Mouse (Mus musculus): ENCODE measurements around the gene Hnrnph3. TPM values are rescaled to one million over a fixed set of nuclear protein-coding genes. Genes with fewer than 3 reads are reported as not detected.

The Hnrnph3 gene
- total RNA-seq, 2 experiments from 2014 or later = 6.1 to 7.6 TPM

DNA sequence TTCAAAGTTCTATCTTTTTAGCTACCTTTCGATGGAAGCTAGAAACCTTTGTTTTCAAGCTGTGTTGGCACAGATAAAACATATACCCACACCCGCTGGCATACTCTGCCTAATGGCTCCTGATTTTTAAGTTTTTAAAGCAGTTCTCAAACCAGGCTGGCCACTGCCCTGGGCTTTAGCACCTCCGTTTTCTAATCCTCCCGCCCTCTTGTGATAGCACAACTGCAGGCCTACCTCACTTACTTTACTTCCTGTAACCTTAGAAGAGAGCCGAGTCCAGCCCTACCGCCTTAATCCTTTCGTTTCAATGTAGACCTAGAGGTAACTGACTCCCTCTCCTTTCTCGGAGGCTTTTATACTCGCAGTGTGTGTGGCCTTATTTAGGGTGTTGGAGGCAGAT, 20.8 kb downstream of the Hnrnph3 start:
- no peak for ATAC-seq (replicated peaks; ENCODE audit: low FRiP score, poor library complexity, severe bottlenecking)

DNA sequence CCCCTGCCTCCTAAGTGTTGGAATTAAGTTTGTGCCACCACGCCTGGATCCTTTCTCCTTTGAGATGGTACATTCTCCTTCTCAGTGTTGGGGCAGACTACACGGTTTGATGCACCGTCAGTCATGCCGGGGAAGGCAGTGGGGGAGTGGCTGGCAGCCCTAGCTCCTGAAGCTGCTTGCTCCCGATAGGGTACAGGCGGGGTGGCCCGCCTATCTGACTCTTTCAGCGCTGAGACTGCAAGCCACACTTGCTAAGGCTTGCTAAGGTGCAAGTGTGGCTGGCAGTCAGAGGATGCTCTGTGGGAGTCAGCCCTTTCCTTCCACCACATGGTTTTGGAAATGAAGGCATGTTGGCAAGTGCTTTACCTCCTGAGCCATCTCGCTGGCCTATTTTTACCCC, 23.4 kb downstream of the Hnrnph3 start:
- peak; percentile 95 for ATAC-seq (replicated peaks; ENCODE audit: low FRiP score, poor library complexity, severe bottlenecking)

DNA sequence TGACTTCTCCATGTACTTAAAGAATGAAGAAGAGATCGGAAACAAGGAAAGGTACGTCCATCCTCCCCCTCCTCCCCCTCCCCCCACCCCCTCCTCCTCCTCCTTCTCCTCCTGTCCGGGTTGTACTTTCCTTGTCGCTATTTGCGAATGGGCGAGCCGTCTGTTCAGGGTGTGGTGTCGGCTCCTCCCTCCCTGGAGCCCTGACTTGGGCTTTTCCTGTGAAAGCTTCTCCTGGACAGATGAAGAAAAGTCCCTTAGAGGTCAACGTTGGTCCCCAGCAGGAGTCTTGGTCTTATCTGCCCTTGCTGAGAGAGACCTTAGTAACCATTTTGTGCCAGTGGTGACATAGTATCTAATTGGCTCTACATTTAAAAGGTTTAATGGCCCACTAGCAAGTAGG, 30.0 kb downstream of the Hnrnph3 start:
- no peak for ATAC-seq (replicated peaks; ENCODE audit: low FRiP score, poor library complexity, severe bottlenecking)

DNA sequence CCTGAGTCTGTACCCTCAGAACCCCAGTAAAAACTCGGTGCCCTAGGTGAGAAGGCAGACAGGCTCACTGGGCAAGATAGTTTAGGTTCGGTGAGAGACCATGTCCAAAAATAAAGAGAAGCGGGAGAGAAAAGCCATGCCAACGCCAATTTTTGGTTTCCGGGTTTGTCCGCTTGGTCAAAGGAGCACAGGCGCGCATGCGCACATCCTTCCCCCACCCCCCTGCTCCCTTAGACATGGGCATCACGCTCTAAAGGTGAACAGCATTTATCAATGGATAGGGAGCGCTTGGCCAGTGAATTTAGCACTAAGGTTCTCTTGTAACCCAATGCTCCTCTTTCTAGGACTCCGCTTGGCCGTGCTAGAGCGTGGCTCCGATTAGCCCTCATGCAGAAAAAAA, 33.4 kb downstream of the Hnrnph3 start:
- no peak for ATAC-seq (replicated peaks; ENCODE audit: low FRiP score, poor library complexity, severe bottlenecking)

DNA sequence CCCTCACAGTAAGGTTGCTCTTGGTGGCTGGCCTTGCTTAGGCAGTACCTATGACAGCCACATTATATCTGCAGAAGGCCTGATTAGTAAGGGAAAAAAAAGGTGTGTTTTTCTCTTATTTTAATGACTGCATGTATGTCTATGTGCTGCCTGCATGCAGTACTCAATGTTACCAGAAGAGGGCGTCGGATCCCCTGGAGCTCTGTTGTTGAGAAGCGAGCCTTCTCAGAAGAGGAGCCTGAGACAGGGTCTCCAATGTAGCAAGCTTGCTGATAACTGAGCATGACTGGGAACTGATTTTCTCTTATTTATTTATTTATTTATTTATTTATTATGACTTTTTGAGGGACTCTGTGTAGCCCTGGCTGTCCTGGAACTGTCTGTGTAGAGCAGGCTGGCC, 36.7 kb downstream of the Hnrnph3 start:
- ATAC-seq (replicated peaks; ENCODE audit: low FRiP score, poor library complexity, severe bottlenecking) = no peak

DNA sequence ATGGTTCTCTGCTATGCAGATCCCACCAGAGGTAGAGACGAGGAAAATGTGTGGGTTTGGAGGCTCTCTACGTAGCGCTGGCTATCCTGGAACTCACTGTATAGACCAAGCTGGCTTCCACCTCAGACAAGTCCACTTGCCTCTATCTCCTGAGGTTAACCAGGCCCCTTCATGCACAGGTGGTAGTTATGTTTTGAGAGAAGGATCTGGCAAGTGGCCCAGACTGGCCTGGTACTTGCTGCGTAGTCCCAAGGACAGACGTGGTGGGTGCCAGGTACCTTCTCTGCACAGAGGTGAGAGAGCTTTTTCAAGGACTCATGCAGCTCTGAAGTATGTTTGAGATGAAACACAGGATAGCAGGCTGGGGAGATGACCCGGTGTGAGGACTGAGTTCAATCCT, 39.5 kb downstream of the Hnrnph3 start:
- no peak for ATAC-seq (replicated peaks; ENCODE audit: low FRiP score, poor library complexity, severe bottlenecking)

DNA sequence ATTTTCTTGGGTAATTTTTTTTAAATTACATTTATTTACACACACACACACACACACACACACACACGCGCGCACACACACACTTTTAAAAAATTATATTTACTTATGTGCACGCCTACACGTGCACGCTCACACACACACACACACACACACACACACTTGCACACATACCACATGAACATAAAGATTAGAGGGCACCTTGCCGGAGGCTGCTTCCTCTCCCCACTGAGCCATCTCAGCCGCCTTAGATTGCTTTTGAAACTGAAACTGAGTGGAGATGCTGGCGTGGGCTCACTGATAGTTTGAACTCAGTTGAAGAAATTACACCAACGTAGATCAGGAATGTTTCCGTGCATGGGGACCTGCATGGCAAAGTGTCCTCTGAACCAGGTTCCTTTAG, 39.9 kb downstream of the Hnrnph3 start:
- no peak for ATAC-seq (replicated peaks; ENCODE audit: low FRiP score, poor library complexity, severe bottlenecking)

DNA sequence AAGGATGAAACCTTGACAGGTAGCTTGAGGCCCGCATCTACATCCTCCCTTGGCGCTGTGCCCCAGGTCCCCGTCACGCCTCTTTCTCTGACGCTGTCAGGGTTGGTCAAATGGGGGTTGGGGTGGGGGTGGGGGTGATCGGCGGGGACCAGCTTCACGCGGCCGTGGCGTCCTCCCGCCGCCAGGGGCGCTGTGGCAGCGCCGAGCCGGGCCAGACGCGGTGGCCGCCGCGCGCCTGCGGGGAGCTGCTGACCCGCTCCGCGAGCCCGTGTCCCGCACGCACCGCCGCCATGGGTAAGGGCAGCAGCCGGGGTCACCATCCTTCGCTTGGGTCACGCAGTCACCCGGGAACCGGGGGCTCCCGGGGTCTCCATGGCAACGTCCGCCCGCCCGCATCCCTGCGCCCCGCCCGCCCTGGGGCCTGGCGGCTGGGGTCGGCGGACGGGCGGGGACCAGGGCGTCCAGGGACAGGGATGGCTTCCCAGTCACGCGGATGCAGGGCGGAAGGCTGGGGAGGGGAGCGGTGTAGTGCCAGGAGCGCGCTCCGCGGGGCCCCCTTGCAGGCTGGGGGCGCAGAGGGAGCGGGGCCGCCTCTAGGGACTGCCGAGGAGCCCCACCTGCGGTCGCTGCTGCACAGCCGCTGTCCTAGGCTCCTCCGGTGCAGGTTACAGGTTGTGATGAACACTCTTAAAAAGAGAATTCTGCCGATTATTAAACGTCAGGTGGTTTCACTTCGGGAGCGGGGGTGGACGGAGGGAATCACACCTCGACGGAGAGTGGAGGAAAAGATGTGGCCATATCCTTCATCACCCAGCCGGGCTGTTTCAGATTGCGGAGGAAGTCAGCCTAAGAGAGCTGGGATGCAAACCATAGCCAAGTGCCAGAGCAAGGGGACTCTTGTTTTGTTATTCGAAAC, 43.7 kb downstream of the Hnrnph3 start, which contains the start of gene Rufy2:
Gene Rufy2 (plus strand): TSS at position 185 of the 916 bp plus-strand sequence.
- peak; percentile 66 for ATAC-seq (replicated peaks; ENCODE audit: low FRiP score, poor library complexity, severe bottlenecking)

DNA sequence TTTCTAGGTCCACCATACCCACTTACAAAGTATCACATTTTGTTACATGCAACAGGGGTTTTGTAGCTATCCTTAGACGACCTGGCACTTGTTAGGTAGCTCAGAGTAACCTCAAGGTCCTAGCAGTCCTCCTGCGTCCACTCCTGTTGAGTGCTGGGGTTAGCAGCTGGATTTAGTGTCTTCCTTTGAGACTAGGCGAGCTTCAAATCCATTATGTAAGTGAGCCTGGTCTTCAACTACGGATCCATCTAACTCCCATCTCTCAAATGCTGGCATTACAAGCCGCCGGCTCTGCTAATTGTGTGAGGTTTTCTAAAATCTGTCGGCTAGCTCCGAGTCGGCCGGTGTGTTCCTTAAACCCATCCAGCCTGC, 44.4 kb downstream of the Hnrnph3 start:
- no peak for ATAC-seq (replicated peaks; ENCODE audit: low FRiP score, poor library complexity, severe bottlenecking)

DNA sequence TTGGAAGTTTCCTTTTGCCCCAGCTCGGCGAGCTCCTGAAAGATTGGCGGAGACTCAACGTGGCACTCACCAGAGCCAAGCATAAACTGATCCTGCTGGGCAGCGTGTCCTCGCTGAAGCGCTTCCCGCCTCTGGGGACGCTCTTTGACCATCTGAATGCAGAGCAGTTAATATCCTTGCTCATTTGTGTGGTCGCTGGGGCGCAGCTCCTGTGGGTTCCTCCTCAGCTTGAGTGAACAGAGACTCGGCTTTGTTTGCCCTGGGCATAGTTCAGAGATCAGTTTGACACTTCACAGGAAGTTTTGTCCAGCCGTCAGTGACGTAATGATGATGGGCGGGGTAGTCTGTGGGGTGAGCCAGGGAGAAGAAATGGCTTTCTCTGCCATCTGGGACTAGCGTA, 52.2 kb downstream of the Hnrnph3 start:
- no peak for ATAC-seq (replicated peaks; ENCODE audit: low FRiP score, poor library complexity, severe bottlenecking)

DNA sequence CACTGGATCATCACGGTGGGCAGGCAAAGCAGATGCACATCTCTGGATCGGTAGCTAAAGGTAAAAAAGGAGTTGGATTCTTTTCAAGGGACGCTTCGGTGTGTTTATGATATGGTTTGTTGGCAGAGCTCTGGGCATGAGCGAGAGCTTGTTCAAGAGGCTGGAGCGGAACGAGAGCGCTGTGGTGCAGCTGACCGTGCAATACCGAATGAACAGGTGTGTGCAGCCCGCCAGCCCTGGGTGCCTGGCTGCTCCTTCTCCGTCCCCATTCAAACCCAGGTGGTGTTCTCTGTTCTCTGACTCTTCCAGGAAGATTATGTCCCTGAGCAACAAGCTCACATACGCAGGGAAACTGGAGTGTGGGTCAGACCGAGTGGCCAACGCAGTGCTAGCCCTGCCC, 57.7 kb downstream of the Hnrnph3 start:
- no peak for ATAC-seq (replicated peaks; ENCODE audit: low FRiP score, poor library complexity, severe bottlenecking)

DNA sequence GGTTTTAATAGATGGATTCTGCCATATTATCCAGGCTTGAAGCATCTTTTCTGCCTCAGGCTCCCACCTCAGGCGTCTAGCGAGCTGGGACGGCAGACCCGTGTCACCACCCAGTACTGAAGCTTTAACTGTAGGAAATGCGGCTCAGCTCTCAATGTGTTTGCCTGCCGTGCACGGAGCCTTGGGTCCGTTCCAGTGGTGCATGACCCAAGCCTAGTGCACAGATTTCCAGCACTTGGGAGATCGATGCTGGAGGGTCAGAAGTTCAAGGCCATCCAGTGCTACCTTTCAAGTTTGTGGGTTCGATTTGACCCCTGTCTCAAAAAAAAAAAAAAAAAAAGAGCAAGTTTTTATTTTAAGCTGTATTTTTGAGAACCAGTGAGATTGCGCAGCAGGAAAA, 58.2 kb downstream of the Hnrnph3 start:
- ATAC-seq (replicated peaks; ENCODE audit: low FRiP score, poor library complexity, severe bottlenecking) = no peak

Other genes starting within 250 kb of the Hnrnph3 start
- gene Ccar1, start 231.9 kb downstream of the Hnrnph3 start, total RNA-seq (2015; ENCODE audit: low replicate concordance) = 49.9 and 82.2 TPM in 2 replicates
- 59.5 and 98.3 TPM in 2 replicates for gene Ccar1, start 231.9 kb downstream of the Hnrnph3 start, total RNA-seq (2017; ENCODE audit: low replicate concordance)
- 1.3 and 3.7 TPM in 2 replicates for gene Tet1, start 115.2 kb downstream of the Hnrnph3 start, total RNA-seq (2015; ENCODE audit: low replicate concordance)
- gene Tet1, start 115.2 kb downstream of the Hnrnph3 start, total RNA-seq (2017; ENCODE audit: low replicate concordance) = 0.84 and 1.1 TPM in 2 replicates
- gene Slc25a16, start 103.6 kb downstream of the Hnrnph3 start, total RNA-seq (2015; ENCODE audit: low replicate concordance) = 3.3 and 6.7 TPM in 2 replicates
- gene Slc25a16, start 103.6 kb downstream of the Hnrnph3 start, total RNA-seq (2017; ENCODE audit: low replicate concordance) = 8.2 and 9.3 TPM in 2 replicates
- 21.3 and 21.9 TPM in 2 replicates for gene Dna2, start 77.2 kb downstream of the Hnrnph3 start, total RNA-seq (2015; ENCODE audit: low replicate concordance)
- gene Dna2, start 77.2 kb downstream of the Hnrnph3 start, total RNA-seq (2017; ENCODE audit: low replicate concordance) = 18.1 and 21.2 TPM in 2 replicates
- gene Rufy2, start 44.0 kb downstream of the Hnrnph3 start, total RNA-seq (2015; ENCODE audit: low replicate concordance) = 1.3 and 10.0 TPM in 2 replicates
- gene Rufy2, start 44.0 kb downstream of the Hnrnph3 start, total RNA-seq (2017; ENCODE audit: low replicate concordance) = 1.7 and 3.9 TPM in 2 replicates
- not detected in 2 replicates for gene Pbld2, start 98 bp upstream of the Hnrnph3 start, total RNA-seq (2015; ENCODE audit: low replicate concordance)
- gene Pbld2, start 98 bp upstream of the Hnrnph3 start, total RNA-seq (2017; ENCODE audit: low replicate concordance) = not detected in 2 replicates
- not detected in 2 replicates for gene Pbld1, start 35.9 kb upstream of the Hnrnph3 start, total RNA-seq (2015; ENCODE audit: low replicate concordance)
- gene Pbld1, start 35.9 kb upstream of the Hnrnph3 start, total RNA-seq (2017; ENCODE audit: low replicate concordance) = not detected in 2 replicates
- not detected in 2 replicates for gene Atoh7, start 75.4 kb upstream of the Hnrnph3 start, total RNA-seq (2015; ENCODE audit: low replicate concordance)
- not detected in 2 replicates for gene Atoh7, start 75.4 kb upstream of the Hnrnph3 start, total RNA-seq (2017; ENCODE audit: low replicate concordance)
- gene Mypn, start 179.7 kb upstream of the Hnrnph3 start, total RNA-seq (2015; ENCODE audit: low replicate concordance) = not detected in 2 replicates
- gene Mypn, start 179.7 kb upstream of the Hnrnph3 start, total RNA-seq (2017; ENCODE audit: low replicate concordance) = 0.14 TPM in 1 of 2 replicates, not detected in the other
- gene Herc4, start 219.6 kb upstream of the Hnrnph3 start, total RNA-seq (2015; ENCODE audit: low replicate concordance) = 88.8 and 116 TPM in 2 replicates
- 84.1 and 89.2 TPM in 2 replicates for gene Herc4, start 219.6 kb upstream of the Hnrnph3 start, total RNA-seq (2017; ENCODE audit: low replicate concordance)